Mouse (Mus musculus) kidney, embryonic 14.5 days (tissue): ENCODE results near the gene Tom1l1. TPM values are rescaled to one million over a fixed set of nuclear protein-coding genes. Genes with fewer than 3 reads are reported as not detected.

Source experiments
- ATAC-seq: fragments of 200-750 bp; cut with Nextera tagmentation; 2 replicates; pipeline ENCODE4 v1.8.0; 2017; ENCODE audit warnings: moderate number of reproducible peaks, mild to moderate bottlenecking, moderate TSS enrichment, moderate library complexity; ENCODE audit not compliant: low FRiP score, low TSS enrichment
- H3K27ac ChIP-seq: fragments of 300-500 bp; sonication (generic); 2 replicates; pipeline ENCODE4 v1.5.1; 2014; ENCODE audit warnings: low read depth, mild to moderate bottlenecking, low read length, moderate library complexity, mixed read lengths
- H3K27me3 ChIP-seq: fragments of 300-500 bp; sonication (generic); 2 replicates; pipeline ENCODE4 v1.6.1; 2014; ENCODE audit warnings: mild to moderate bottlenecking, low read length; ENCODE audit not compliant: control insufficient read depth, insufficient read depth
- H3K36me3 ChIP-seq: fragments of 300-500 bp; sonication (generic); 2 replicates; pipeline ENCODE4 v1.6.1; 2014; ENCODE audit warnings: low read length, mixed read lengths; ENCODE audit not compliant: control insufficient read depth, insufficient read depth
- H3K4me1 ChIP-seq: fragments of 300-500 bp; sonication (generic); 2 replicates; pipeline ENCODE4 v1.6.1; 2014; ENCODE audit warnings: low read length, mixed read lengths; ENCODE audit not compliant: control insufficient read depth, insufficient read depth
- H3K4me2 ChIP-seq: fragments of 300-500 bp; sonication (generic); replicated peaks from 2 replicates; pipeline ENCODE4 v1.6.1; 2014; ENCODE audit warnings: low read depth, mild to moderate bottlenecking, low read length
- H3K4me3 ChIP-seq: fragments of 300-500 bp; sonication (generic); 2 replicates; pipeline ENCODE4 v1.5.1; 2014; ENCODE audit warnings: mild to moderate bottlenecking, low read length
- H3K9ac ChIP-seq: fragments of 300-500 bp; sonication (generic); 2 replicates; pipeline ENCODE4 v1.6.1; 2014; ENCODE audit warnings: low read depth, mild to moderate bottlenecking, low read length, moderate library complexity
- H3K9me3 ChIP-seq: fragments of 300-500 bp; sonication (generic); 2 replicates; pipeline ENCODE4 v1.6.1; 2016; ENCODE audit warnings: low read length; ENCODE audit not compliant: control insufficient read depth
- WGBS: fragments of 180-500 bp; shearing (Covaris S2); extraction: QIAGEN DNeasy Blood & Tissue Kit; methylation state at CpG from one replicate; pipeline ENCODE4 v1.1.7; 2014; 5-methylcytosine and 5-hydroxymethylcytosine counted together
- polyA plus RNA-seq: library from polyadenylated mRNA; unstranded; fragments of >200 nt; fragmentation: Nextera tagmentation; extraction: Ambion mirVana; gene quantifications from 2 replicates; pipeline ENCODE4 v1.2.1, GENCODE M21; 2014

Tom1l1 gene
- polyA plus RNA-seq, 1 experiment from 2014 or later = 36.6 TPM

DNA sequence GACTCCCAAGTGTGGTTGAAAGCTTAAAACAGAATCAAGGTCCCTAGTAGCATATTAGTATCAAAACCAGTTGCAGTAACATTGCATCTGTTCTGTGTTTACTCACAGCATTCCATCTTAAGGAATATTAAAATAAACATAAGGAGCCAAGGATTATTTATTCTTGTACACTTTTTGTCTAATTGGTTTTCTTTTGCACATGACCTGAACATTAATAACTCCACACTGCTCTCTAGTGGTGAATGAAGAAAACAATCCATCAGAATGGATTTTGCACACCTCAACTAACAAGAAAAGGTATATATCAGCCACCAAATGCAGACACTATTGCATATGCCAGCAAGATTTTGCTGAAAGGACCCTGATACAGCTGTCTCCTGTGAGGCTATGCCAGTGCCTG lies 71.7 kb downstream of the Tom1l1 start:
- Histone ChIP-seq H3K4me3 (no peak overlapping the region), H3K27ac (no peak overlapping the region), H3K9ac (no peak overlapping the region), H3K27me3 (no peaks in the 10 kb centered on the region), H3K9me3 (no peaks in the 10 kb centered on the region), H3K4me2 (no peak overlapping the region), H3K36me3 (peaks cover 19% of the 10 kb centered on the region; the same call in 1 of the 2 replicates), H3K4me1 (no peaks in the 10 kb centered on the region)
- ATAC-seq = no peak

DNA sequence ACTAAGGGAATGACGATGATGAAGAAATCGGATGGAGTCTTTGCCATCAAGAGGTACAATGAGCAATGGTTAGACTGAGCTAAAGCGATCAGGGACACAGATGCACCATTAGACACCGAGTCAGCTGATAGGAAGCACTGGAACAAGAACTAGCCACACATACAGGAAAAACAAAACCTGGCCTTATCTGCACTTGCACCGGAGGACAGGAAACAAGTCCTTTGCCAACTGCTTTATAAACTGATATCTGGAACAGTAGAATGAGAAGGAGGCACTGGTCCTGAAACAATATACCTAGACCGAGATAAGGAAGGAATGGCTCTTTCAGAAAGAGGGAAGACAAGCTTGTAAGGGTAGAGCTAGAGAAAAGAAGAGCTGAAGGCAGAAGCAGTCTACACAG lies 73.4 kb downstream of the Tom1l1 start:
- H3K36me3 ChIP-seq = peaks cover 18% of the 10 kb centered on the region; the same call in 1 of the 2 replicates
- no peaks in the 10 kb centered on the region for H3K9me3 ChIP-seq
- H3K4me3 ChIP-seq = no peak overlapping the region
- 91% methylated on average over 6 of the region's 6 CpGs for WGBS
- ATAC-seq = no peak
- no peak overlapping the region for H3K9ac ChIP-seq
- H3K4me2 ChIP-seq = no peak overlapping the region
- H3K27ac ChIP-seq = no peak overlapping the region
- H3K27me3 ChIP-seq = no peaks in the 10 kb centered on the region
- no peaks in the 10 kb centered on the region for H3K4me1 ChIP-seq

DNA sequence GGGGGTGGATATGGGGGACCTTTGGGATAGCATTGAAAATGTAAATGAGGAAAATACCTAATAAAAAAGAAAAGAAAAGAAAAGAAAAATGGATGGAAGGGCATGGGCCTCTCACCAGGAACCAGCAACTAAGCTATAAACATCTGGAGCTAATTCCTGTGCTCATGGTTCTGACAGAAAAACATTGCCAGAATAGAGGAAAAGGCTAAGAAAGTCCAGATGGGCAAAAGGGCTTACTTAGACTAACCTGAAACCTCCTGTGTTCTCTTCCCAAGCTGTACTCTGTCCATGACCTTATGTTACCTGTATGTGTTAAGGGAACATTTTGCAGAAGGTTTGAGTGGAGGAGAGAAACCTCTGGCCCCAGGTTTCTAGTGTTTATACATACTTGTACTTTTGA lies 76.0 kb downstream of the Tom1l1 start:
- ATAC-seq = no peak

DNA sequence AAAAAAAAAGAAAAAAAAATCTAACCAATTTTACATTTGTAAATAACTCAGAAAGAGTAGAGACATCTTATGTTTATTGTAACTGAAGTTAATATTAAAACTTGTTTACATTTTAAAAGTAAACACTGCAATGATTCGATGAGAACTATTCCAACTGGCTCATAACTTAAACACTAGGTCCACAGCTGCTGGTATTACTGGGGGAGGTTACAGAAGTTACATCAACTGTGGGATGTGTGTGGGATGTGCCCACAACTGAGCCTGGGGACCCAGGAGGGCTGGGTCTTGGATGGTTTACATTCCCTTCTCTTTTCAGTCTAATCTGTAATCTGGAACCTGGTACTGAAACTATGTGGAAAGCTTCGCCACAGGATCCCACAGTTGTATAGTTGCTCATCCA lies 85.1 kb downstream of the Tom1l1 start:
- H3K4me2 ChIP-seq = no peak overlapping the region
- H3K36me3 ChIP-seq = peaks cover 28% of the 10 kb centered on the region; the same call in 1 of the 2 replicates
- no peak overlapping the region for H3K4me3 ChIP-seq
- no peaks in the 10 kb centered on the region for H3K9me3 ChIP-seq
- no peak overlapping the region for H3K9ac ChIP-seq
- H3K27me3 ChIP-seq = no peaks in the 10 kb centered on the region
- WGBS = 87% methylated on average over 2 of the region's 2 CpGs
- no peak for ATAC-seq
- no peaks in the 10 kb centered on the region for H3K4me1 ChIP-seq
- H3K27ac ChIP-seq = no peak overlapping the region

More for the DNA sequence above, 76.0 kb downstream of the Tom1l1 start:
- H3K4me2 ChIP-seq = no peak overlapping the region
- no peaks in the 10 kb centered on the region for H3K27me3 ChIP-seq
- H3K9me3 ChIP-seq = no peaks in the 10 kb centered on the region
- no peak overlapping the region for H3K9ac ChIP-seq
- no peak overlapping the region for H3K27ac ChIP-seq
- no peaks in the 10 kb centered on the region for H3K4me1 ChIP-seq
- H3K36me3 ChIP-seq = peaks cover 14% of the 10 kb centered on the region
- no peak overlapping the region for H3K4me3 ChIP-seq

DNA sequence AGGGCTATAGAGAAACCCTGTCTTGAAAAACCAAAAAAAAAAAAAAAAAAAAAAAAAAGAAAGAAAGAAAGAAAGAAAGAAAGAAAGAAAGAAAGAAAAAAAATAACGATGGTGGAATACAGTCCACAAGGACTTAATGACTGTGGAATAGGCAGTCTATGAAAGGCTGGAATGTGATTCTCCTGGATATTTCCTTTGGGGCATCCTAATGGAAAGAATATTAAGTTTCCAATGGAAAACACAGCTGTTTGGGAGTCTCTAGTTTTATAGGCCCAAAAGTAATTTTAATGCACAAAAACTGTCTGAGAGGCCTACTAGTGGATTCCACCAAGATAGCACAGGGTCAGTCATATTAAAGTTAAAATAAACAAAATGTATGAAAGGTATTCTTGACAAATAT lies 92.3 kb downstream of the Tom1l1 start:
- H3K4me2 ChIP-seq = no peak overlapping the region
- H3K27ac ChIP-seq = no peak overlapping the region
- H3K27me3 ChIP-seq = no peaks in the 10 kb centered on the region
- no peak for ATAC-seq
- H3K4me1 ChIP-seq = no peaks in the 10 kb centered on the region
- H3K4me3 ChIP-seq = no peak overlapping the region
- 65% methylated on average over 1 of the region's 1 CpGs for WGBS
- H3K36me3 ChIP-seq = peaks cover 23% of the 10 kb centered on the region; the same call in 1 of the 2 replicates
- H3K9ac ChIP-seq = no peak overlapping the region
- H3K9me3 ChIP-seq = peaks cover 5% of the 10 kb centered on the region; the same call in 1 of the 2 replicates

Other genes with a start within 250 kb of the Tom1l1 start
- gene Stxbp4, start 50.3 kb downstream of the Tom1l1 start, polyA plus RNA-seq = 25.7 and 29.3 TPM in 2 replicates
- 30.4 and 33.5 TPM in 2 replicates for gene Cox11, start 50.2 kb downstream of the Tom1l1 start, polyA plus RNA-seq